Mouse (Mus musculus): Measurements from ENCODE around the gene Slc45a1.
"Not testable (repeated sequence)": the region's sequence is repeated elsewhere in the genome, so short reads cannot be mapped to it uniquely, and the experiment has no call there.

Gene Slc45a1

GRCm38 (mm10) chr4:150606449-150607161, 45.4 kb downstream of the Slc45a1 start:
- in situ Hi-C loops (cut with MseI, MboI), result no loop called here

- in situ Hi-C loops (cut with MseI, MboI), result no loop called here
These were observed 46.2 kb downstream of the Slc45a1 start for GRCm38 (mm10) chr4:150605804-150606203.

- in situ Hi-C loops (cut with MseI, MboI), result no loop called here
These were observed 48.5 kb downstream of the Slc45a1 start for GRCm38 (mm10) chr4:150603366-150604061.

- in situ Hi-C loops (cut with MseI, MboI), result no loop called here
These were observed 50.5 kb downstream of the Slc45a1 start for GRCm38 (mm10) chr4:150601489-150601888.

GRCm38 (mm10) chr4:150600503-150600902, 51.5 kb downstream of the Slc45a1 start:
- in situ Hi-C loops (cut with MseI, MboI), result not testable (repeated sequence)

GRCm38 (mm10) chr4:150599119-150599992, 52.6 kb downstream of the Slc45a1 start:
- in situ Hi-C loops (cut with MseI, MboI), result no loop called here

- in situ Hi-C loops (cut with MseI, MboI), result no loop called here
These were observed 53.3 kb downstream of the Slc45a1 start for GRCm38 (mm10) chr4:150598686-150599085.

- in situ Hi-C loops (cut with MseI, MboI), result no loop called here
These were observed 56.0 kb downstream of the Slc45a1 start for GRCm38 (mm10) chr4:150595991-150596390.

- in situ Hi-C loops (cut with MseI, MboI), result no loop called here
These were observed 56.9 kb downstream of the Slc45a1 start for GRCm38 (mm10) chr4:150595071-150595470.

- in situ Hi-C loops (cut with MseI, MboI), result no loop called here
These were observed 57.6 kb downstream of the Slc45a1 start for GRCm38 (mm10) chr4:150594298-150594829.

GRCm38 (mm10) chr4:150593473-150594217, 58.3 kb downstream of the Slc45a1 start:
- in situ Hi-C loops (cut with MseI, MboI), result no loop called here

GRCm38 (mm10) chr4:150592087-150592486, 59.9 kb downstream of the Slc45a1 start:
- in situ Hi-C loops (cut with MseI, MboI), result no loop called here

GRCm38 (mm10) chr4:150591602-150592001, 60.4 kb downstream of the Slc45a1 start:
- in situ Hi-C loops (cut with MseI, MboI), result no loop called here

GRCm38 (mm10) chr4:150590621-150591282, 61.2 kb downstream of the Slc45a1 start:
- in situ Hi-C loops (cut with MseI, MboI), result no loop called here

- in situ Hi-C loops (cut with MseI, MboI), result no loop called here
These were observed 63.7 kb downstream of the Slc45a1 start for GRCm38 (mm10) chr4:150588300-150588621.

- in situ Hi-C loops (cut with MseI, MboI), result no loop called here
These were observed 64.2 kb downstream of the Slc45a1 start for GRCm38 (mm10) chr4:150587597-150588299.

GRCm38 (mm10) chr4:150586275-150586674, 65.7 kb downstream of the Slc45a1 start:
- in situ Hi-C loops (cut with MseI, MboI), result no loop called here

- in situ Hi-C loops (cut with MseI, MboI), result no loop called here
These were observed 66.2 kb downstream of the Slc45a1 start for GRCm38 (mm10) chr4:150585800-150586199.

- in situ Hi-C loops (cut with MseI, MboI), result no loop called here
These were observed 68.2 kb downstream of the Slc45a1 start for GRCm38 (mm10) chr4:150583777-150584135.
